Mouse (Mus musculus): ENCODE results near the gene Vmn2r51. TPM values are rescaled to one million over a fixed set of nuclear protein-coding genes. Genes with fewer than 3 reads are reported as not detected.

The Vmn2r51 gene
- total RNA-seq (2023), result not detected in 4 replicates

GRCm38 (mm10) chr7:10105641-10106040 is at the start of gene Vmn2r51:
Gene Vmn2r51 (minus strand): TSS chr7:10105741.

GRCm38 (mm10) chr7:10053196-10053595 is 52.3 kb downstream of the Vmn2r51 start, which contains the start of gene Vmn2r50:
Gene Vmn2r50 (minus strand): TSS chr7:10053296.

Other genes starting within 250 kb of the Vmn2r51 start
- not detected in 4 replicates for gene Vmn2r48, start 152.2 kb downstream of the Vmn2r51 start, total RNA-seq (2023)
- not detected in 4 replicates for gene Vmn2r49, start 113.5 kb downstream of the Vmn2r51 start, total RNA-seq (2023)
- not detected in 4 replicates for gene Vmn2r50, start 52.4 kb downstream of the Vmn2r51 start, total RNA-seq (2023)
- gene Vmn2r52, start 70.8 kb upstream of the Vmn2r51 start, total RNA-seq (2023), result 0.06 to 0.14 TPM (median 0.09 TPM) in 3 of 4 replicates, not detected in the other
- gene Vmn1r66, start 172.3 kb upstream of the Vmn2r51 start, total RNA-seq (2023), result not detected in 4 replicates